Mouse (Mus musculus) cerebral cortex, adult 2 months (tissue): Measurements from ENCODE around the gene Zbtb42.

Experiments
- WGBS: fragments of 180-500 bp; shearing (Covaris S2); methylation state at CpG from one replicate; pipeline ENCODE4 v1.1.7; 2018; 5-methylcytosine and 5-hydroxymethylcytosine counted together

The Zbtb42 gene

DNA sequence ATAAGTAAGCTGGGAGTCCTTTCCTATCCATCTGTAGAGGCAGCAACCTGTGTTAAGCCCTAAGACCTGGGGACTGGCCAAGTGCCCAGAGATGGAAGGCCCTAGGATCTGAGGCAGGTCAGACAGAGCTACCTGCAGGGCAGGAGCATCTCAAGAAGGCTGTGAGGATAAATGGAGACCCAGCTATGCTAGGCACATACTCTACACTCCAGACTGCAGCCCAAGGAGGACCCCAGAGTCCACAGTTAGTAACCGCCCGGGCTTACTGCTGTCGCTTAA is 17.4 kb upstream of the Zbtb42 start:
- 72% methylated on average over 3 of the region's 3 CpGs for WGBS

DNA sequence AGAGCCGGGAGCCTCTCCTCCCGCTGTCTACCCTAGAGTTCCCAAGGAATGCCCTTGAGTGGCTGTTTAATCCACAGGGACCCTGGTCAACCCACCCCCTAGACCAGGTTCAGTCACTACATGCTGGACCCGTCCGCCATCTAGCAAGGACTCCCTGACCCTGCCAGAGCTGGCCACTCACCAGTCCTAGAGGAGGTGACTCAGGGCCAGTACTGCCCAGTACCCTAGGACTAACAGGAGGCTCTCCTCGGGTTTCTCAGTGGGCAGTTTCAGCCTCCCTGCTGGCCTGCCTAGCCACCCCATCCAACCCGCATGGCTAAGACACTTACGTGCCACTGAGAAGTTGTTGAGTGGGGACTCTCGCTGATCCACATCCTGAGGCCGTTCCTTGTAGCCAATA is 16.8 kb upstream of the Zbtb42 start:
- WGBS: 81% methylated on average over 9 of the region's 9 CpGs

GRCm38 (mm10) chr12:112663303-112663702 is 15.3 kb upstream of the Zbtb42 start:
- 77% methylated on average over 11 of the region's 11 CpGs for WGBS

DNA sequence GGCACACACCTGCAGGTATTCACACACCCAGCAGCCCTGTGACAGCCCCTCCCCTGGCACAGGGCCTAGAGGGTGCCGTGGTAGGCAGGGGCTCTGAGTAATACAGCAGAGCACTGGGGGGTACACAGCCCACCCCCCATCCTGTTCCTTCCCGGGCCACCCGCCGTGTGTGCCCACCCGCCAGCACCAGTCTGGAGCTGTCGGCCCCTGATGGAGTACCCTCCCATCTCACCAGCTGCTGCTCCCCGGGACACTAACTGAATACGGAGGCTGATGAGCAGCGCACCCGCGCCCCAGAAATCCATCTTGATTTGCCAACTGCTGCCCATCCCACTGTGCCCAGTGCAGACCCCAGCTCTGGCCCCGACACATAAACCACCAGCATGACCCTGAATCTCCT is 14.9 kb upstream of the Zbtb42 start:
- 64% methylated on average over 12 of the region's 12 CpGs for WGBS

DNA sequence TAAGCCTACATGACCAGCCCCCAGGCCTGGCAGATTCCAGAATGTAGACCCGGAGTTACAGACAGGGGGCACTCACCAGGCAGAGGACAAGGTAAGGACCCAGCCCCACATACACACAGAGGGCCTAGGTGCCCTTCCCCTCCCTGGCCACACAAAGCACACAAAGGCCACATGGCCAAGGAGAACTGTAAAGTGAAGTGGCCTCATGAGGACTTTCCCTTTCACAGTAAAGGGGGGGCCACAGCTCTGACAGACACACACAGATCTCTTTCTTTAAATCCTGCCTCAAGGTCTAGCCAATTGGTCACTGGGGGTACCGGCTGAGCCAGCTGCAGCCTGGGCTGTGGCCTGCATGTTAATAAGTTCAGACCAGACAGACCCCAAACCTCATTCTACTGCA is 14.5 kb upstream of the Zbtb42 start:
- 47% methylated on average over 2 of the region's 2 CpGs for WGBS

GRCm38 (mm10) chr12:112664656-112665055 is 14.0 kb upstream of the Zbtb42 start:
- 56% methylated on average over 5 of the region's 5 CpGs for WGBS

GRCm38 (mm10) chr12:112665445-112665844 is 13.2 kb upstream of the Zbtb42 start:
- WGBS: 13% methylated on average over 18 of the region's 18 CpGs

- 73% methylated on average over 9 of the region's 9 CpGs for WGBS
Measured at GRCm38 (mm10) chr12:112665881-112666544, 12.6 kb upstream of the Zbtb42 start.

DNA sequence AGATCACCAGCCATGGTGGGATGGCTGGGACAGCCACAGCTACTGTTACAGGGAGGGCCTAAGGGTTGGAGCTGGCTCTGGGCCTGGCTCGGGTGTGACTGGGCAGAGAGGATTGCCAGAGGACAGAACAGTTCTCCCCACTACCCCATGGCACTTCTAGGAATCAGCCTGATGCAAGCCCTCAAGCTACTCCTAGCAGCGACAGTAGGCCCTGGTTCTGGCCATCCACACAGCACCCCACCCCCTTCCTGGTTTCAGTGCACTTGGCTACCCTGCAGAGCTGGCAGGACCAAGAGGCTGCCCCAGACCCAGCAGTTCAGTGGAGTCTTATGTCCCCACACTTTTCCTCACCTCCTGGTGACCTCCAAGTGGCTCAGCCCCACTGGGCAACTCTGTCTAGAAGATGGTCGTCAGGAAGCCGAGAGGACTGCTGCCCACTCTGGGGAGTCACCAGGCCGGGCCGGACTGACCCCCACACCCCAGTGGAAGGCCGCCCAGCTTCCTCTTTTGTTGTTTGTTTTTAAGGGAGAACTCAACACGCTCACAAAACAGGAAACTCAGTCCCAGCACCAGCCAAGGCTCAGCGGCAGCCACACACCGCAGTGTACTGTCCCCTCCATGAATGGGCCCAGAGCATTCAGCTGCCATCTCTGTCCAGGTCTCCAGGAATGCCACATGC is 10.9 kb upstream of the Zbtb42 start:
- 53% methylated on average over 10 of the region's 10 CpGs for WGBS

DNA sequence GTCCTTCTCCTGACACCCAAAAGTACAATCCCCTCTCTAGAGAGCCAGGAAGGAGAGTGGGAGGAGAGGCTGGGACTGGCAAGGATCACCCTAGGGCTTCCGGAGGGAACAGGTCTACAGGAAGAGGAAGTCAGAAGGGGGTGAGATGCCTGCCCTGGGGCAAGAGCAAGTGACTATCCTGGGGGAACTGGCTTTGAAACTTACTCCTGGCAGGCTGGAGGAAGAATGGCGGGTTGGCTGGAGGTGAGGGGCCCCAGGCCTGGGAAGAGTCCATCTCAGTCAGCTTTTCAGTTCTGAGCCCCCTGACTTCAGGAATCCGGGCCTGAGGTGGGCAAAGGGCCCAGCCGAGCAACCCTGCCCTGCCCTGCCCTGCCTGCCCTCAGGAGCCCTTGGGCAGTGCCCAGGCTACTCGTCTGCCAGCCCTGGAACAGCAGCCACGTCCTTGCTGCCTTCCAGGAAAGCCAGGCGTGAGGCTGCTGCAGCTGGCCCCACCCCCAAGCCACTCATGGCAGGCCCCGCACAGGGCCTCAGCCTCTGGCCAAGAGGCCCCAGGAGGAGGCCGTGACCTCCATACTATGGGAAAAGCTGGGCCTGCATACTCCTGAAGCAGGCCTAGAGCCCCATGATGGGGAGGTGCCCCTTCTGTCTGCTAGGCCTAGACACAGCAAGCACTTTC is 7.8 kb upstream of the Zbtb42 start:
- WGBS: 53% methylated on average over 9 of the region's 9 CpGs

- 87% methylated on average over 7 of the region's 7 CpGs for WGBS
Measured at GRCm38 (mm10) chr12:112671891-112672290, 6.7 kb upstream of the Zbtb42 start.

DNA sequence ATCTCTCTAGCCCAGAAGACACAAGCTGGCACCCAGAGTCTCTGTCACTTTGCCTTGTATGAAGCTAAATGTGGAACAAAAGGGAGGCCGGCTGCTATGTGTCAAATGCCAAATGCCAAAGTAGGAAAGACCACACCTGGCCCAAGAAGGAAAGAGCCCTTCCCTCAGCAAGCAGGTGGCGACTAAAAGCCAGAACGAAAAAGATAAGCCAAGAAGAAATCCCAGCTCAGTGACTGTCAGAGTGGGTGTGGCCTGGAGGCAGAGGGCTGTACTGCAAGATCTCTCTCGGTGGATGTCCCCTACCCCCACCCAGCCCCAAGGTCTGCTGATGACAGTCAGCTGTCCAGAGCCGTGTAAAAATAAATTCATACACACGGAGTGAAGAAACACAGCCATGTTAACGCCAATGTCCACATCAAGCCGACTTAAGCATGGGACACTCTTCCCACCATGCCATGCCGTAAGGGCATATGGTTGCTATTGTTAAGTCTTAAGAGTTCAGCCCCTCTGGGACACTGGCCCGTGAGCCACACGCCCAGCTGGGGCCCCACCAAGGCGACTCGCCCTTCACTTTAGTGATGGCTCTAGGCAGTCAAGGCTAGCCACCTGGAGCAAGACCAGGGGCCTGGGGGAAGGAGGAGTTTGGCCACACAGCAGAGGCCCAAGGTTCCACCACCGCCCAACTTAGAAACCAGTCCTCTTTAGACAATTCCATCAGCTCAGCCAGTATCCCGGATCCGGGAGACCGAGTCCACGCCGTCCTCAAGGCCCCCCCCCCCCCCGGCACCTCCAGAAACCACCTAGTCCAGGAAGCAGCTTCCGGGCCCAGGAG is 5.7 kb upstream of the Zbtb42 start:
- 4% methylated on average over 21 of the region's 21 CpGs for WGBS

GRCm38 (mm10) chr12:112673576-112674091 is 5.0 kb upstream of the Zbtb42 start:
- WGBS: 5% methylated on average over 68 of the region's 68 CpGs

DNA sequence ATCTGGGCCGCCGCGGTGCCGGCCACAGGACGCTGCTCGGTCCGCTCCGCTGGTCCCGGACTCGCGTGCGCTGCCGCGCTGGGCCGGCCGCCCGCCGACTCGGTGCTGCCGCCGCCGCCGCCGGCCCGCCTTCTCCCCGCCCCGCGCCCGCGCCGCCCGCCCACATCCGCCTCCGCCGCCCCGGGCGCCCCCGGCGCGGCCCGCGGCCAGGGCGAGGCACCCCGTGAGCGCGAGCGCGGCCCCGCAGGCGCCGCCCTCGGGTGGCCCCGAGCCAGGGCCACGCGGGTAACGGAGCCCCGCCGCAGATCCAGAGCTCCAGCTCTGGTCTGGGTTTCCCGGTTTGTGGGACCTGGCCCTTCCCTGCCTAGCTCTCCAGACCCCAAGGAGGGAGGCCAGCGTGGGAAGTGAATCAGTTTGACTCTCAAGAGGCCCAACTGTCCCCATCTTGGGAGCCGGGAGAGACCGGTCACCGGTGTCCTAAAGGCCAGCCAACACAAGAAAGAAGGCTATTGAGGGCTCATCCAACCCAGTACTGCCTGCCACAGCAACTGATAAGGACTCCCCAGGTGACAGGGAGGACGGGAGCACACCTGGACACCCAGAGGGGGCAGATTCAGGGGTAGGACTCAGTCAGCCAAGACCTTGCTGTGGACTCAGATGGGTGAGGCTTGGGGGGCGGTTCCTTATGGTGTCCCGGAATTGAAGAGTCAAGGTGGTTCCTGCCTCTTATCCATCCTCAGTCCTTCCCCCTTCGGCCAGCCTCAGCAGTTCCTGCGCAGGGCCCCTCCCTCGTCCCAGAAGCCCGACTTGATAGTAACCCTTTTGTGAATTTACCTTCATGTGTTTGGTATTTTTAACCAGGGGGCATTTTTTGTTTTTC is 4.3 kb upstream of the Zbtb42 start, which contains the start of gene Akt1:
Gene Akt1 (minus strand): TSS at position 753 of the 880 bp plus-strand sequence.
- 2% methylated on average over 45 of the region's 70 CpGs for WGBS

DNA sequence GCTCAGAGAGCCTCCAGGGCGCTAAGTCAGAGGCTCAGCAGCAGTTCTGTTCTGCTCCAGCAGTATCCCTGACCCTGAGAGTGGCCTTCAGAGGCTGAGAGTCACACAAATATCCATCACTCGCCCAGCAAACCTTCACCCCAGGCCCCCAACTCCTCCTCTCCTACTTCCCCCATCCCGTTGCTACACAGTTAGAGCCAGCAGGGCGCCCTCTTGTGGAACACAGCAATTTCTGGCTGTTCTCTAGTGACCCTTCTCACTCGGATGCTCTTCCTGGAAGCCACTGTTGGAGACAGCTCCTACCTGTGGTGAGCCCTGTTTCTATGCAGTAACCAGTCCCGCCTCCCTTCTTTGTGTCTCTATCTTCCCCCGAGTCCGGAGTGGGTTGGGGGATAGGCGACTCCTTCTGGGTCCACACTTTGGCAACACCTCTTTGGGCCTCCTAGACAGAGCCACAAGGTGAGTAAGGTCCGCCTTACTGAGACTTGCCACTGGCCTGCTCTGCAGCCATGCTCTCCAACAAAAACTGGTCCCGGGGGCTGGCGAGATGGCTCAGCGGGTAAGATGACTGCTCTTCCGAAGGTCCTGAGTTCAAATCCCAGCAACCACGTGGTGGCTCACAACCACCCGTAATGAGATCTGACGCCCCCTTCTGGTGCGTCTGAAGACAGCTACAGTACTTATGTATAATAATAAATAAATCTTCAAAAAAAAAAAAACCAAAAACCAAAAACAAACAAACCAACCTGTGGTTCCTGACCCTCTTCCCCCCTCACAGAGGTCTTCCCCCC is 3.2 kb upstream of the Zbtb42 start:
- WGBS: 16% methylated on average over 18 of the region's 18 CpGs

- 64% methylated on average over 5 of the region's 5 CpGs for WGBS
Measured at GRCm38 (mm10) chr12:112677076-112677475, 1.6 kb upstream of the Zbtb42 start.

- WGBS: 45% methylated on average over 19 of the region's 19 CpGs
Measured at GRCm38 (mm10) chr12:112677943-112678554, 579 bp upstream of the Zbtb42 start.

- 6% methylated on average over 77 of the region's 87 CpGs for WGBS
Measured at GRCm38 (mm10) chr12:112679027-112679996, 684 bp downstream of the Zbtb42 start.

- WGBS: 36% methylated on average over 7 of the region's 7 CpGs
Measured at GRCm38 (mm10) chr12:112683351-112683750, 4.7 kb downstream of the Zbtb42 start.
